11 mouse cellular contexts compared by ENCODE assay signal in the genomic region with DNA sequence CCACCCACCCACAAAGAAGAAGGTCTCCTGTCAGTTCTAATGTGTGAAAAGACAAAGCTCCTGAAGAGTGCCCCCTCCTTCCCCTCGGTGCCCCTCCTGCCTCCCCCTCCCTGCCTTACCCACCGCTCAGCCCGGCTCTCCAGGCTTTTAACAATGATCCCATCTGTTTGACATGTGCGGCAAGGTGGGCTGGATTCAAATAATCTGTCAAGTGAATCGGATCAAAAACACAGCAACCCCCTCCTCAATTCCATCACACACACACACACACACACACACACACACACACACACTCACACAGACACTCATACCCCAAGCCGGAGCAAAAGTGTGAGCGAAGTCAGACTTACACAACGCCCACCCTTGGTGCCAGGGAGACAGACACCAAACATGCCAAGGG. TPM values are rescaled to one million over a fixed set of nuclear protein-coding genes. Genes with fewer than 3 reads are reported as not detected.
A peak's percentile ranks its signal among the peaks of the same experiment; 100 is the strongest.
DNase-seq lines count a peak whose midpoint lies in the region; ATAC-seq and TF ChIP-seq lines count a peak whose summit lies in the region.
"Had no signal": no experiment of that assay in that cellular context is flagged by ENCODE, and none has a peak within 500 bp of the region (broad histone marks: within the 10 kb centered on the region; RNA-seq: fewer than 3 reads in every experiment).

No protein-coding gene starts in this region.

- no peak for DNase-seq in kidney, postnatal 0 days (ENCODE audit: low spot score)
- no peak for DNase-seq in forebrain, embryonic 11.5 days (ENCODE audit: low spot score)
- peak; percentile 12 for DNase-seq in hindbrain, postnatal 0 days (ENCODE audit: low spot score)
- DNase-seq in frontal cortex, adult 2 months (ENCODE audit: extremely low spot score in 1 of 2, low spot score in 1 of 2) = no peak
- DNase-seq: adrenal gland, postnatal 10 days; gastrocnemius, postnatal 36 days; right cerebral cortex, adult 18-20 months had no signal

- no peak overlapping the region for H3K4me3 ChIP-seq in kidney, postnatal 0 days (replicated peaks; ENCODE audit: low read depth, low read length)
- H3K4me3 ChIP-seq in kidney, embryonic 14.5 days (ENCODE audit: low read length) = no peak overlapping the region
- 0 out of 2 replicates have a peak overlapping the region, but pooled peaks have one; percentile 4 for H3K4me3 ChIP-seq in forebrain, embryonic 11.5 days (ENCODE audit: low read depth, low read length)
- H3K4me3 ChIP-seq in hindbrain, postnatal 0 days (ENCODE audit: low read length) = peak overlapping the region; percentile 18; the same call in 1 of the 2 replicates
- 0 out of 2 replicates have a peak overlapping the region, but pooled peaks have one; percentile 9 for H3K4me3 ChIP-seq in neural tube, embryonic 15.5 days (replicated peaks)
- H3K4me3 ChIP-seq: layer of hippocampus, adult 2 months had no signal

- no peaks in the 10 kb centered on the region for H3K9me3 ChIP-seq in kidney, postnatal 0 days (replicated peaks; ENCODE audit: low read length)
- H3K9me3 ChIP-seq in kidney, embryonic 14.5 days (ENCODE audit: control insufficient read depth, low read length) = no peaks in the 10 kb centered on the region
- H3K9me3 ChIP-seq in forebrain, embryonic 11.5 days (ENCODE audit: control insufficient read depth, low read length) = no peaks in the 10 kb centered on the region
- no peaks in the 10 kb centered on the region for H3K9me3 ChIP-seq in hindbrain, postnatal 0 days (ENCODE audit: low read length)
- H3K9me3 ChIP-seq in neural tube, embryonic 15.5 days (replicated peaks) = no peaks in the 10 kb centered on the region

- no peaks in the 10 kb centered on the region for H3K27me3 ChIP-seq in kidney, postnatal 0 days (ENCODE audit: insufficient read depth, low read length)
- H3K27me3 ChIP-seq in kidney, embryonic 14.5 days (ENCODE audit: control insufficient read depth, insufficient read depth, low read length) = no peaks in the 10 kb centered on the region
- H3K27me3 ChIP-seq in forebrain, embryonic 11.5 days (ENCODE audit: control insufficient read depth, insufficient read depth, low read length) = no peaks in the 10 kb centered on the region
- no peaks in the 10 kb centered on the region for H3K27me3 ChIP-seq in hindbrain, postnatal 0 days (ENCODE audit: insufficient read depth, low read length)
- H3K27me3 ChIP-seq in neural tube, embryonic 15.5 days (replicated peaks) = no peaks in the 10 kb centered on the region

- H3K27ac ChIP-seq in kidney, postnatal 0 days = no peak overlapping the region
- no peak overlapping the region for H3K27ac ChIP-seq in kidney, embryonic 14.5 days (ENCODE audit: low read depth, low read length)
- no peak overlapping the region for H3K27ac ChIP-seq in forebrain, embryonic 11.5 days (ENCODE audit: low read depth, low read length)
- no peak overlapping the region for H3K27ac ChIP-seq in hindbrain, postnatal 0 days
- H3K27ac ChIP-seq in neural tube, embryonic 15.5 days (replicated peaks) = no peak overlapping the region
- H3K27ac ChIP-seq: layer of hippocampus, adult 2 months had no signal

- peak overlapping the region; percentile 36 for H3K4me2 ChIP-seq in kidney, postnatal 0 days (ENCODE audit: low read length)
- no peak overlapping the region for H3K4me2 ChIP-seq in kidney, embryonic 14.5 days (replicated peaks; ENCODE audit: low read depth, low read length)
- H3K4me2 ChIP-seq in forebrain, embryonic 11.5 days (ENCODE audit: low read depth, low read length, severe bottlenecking) = peak overlapping the region; percentile 28; the same call in 1 of the 2 replicates
- H3K4me2 ChIP-seq in hindbrain, postnatal 0 days (ENCODE audit: low read depth, low read length) = peak overlapping the region; percentile 45
- peak overlapping the region; percentile 45 for H3K4me2 ChIP-seq in neural tube, embryonic 15.5 days

- H3K9ac ChIP-seq in kidney, postnatal 0 days (ENCODE audit: low read depth, low read length) = no peak overlapping the region
- no peak overlapping the region for H3K9ac ChIP-seq in kidney, embryonic 14.5 days (ENCODE audit: low read depth, low read length)
- H3K9ac ChIP-seq in forebrain, embryonic 11.5 days (ENCODE audit: low read length) = no peak overlapping the region
- H3K9ac ChIP-seq in hindbrain, postnatal 0 days (replicated peaks; ENCODE audit: low read length) = no peak overlapping the region
- H3K9ac ChIP-seq in neural tube, embryonic 15.5 days (replicated peaks) = no peak overlapping the region

- no peak for ATAC-seq in kidney, postnatal 0 days (replicated peaks; ENCODE audit: low FRiP score, low read depth)
- ATAC-seq in kidney, embryonic 14.5 days (ENCODE audit: low FRiP score, low TSS enrichment) = no peak
- ATAC-seq in forebrain, embryonic 11.5 days (replicated peaks; ENCODE audit: low FRiP score) = peak; percentile 75
- peak; percentile 61 for ATAC-seq in hindbrain, postnatal 0 days
- no peak for ATAC-seq in neural tube, embryonic 15.5 days (ENCODE audit: low FRiP score)
- no peak for ATAC-seq in megakaryocyte, adult 5-6 weeks (ENCODE audit: poor library complexity, severe bottlenecking)

- 38% methylated on average over 8 of the region's 8 CpGs for WGBS in kidney, postnatal 0 days
- WGBS in kidney, embryonic 14.5 days = 31% methylated on average over 8 of the region's 8 CpGs
- WGBS in forebrain, embryonic 11.5 days = 24% methylated on average over 8 of the region's 8 CpGs
- WGBS in hindbrain, postnatal 0 days = 13% methylated on average over 8 of the region's 8 CpGs
- WGBS in neural tube, embryonic 15.5 days = 33% methylated on average over 8 of the region's 8 CpGs

- no peak for TF ChIP-seq CTCF in kidney, postnatal 0 days (IDR thresholded peaks at IDR 0.05; ENCODE audit: low read depth)
- TF ChIP-seq CTCF in hindbrain, postnatal 0 days (IDR thresholded peaks at IDR 0.05; ENCODE audit: low read depth) = no peak

- H3K36me3 ChIP-seq in kidney, postnatal 0 days (ENCODE audit: insufficient read depth, low read length) = no peaks in the 10 kb centered on the region
- no peaks in the 10 kb centered on the region for H3K36me3 ChIP-seq in kidney, embryonic 14.5 days (ENCODE audit: control insufficient read depth, insufficient read depth, low read length)
- H3K36me3 ChIP-seq in forebrain, embryonic 11.5 days (ENCODE audit: control insufficient read depth, insufficient read depth, low read length) = no peaks in the 10 kb centered on the region
- no peaks in the 10 kb centered on the region for H3K36me3 ChIP-seq in hindbrain, postnatal 0 days (ENCODE audit: insufficient read depth, low read length)
- no peaks in the 10 kb centered on the region for H3K36me3 ChIP-seq in neural tube, embryonic 15.5 days

- no peaks in the 10 kb centered on the region; the same call in 1 of the 2 replicates for H3K4me1 ChIP-seq in kidney, postnatal 0 days (replicated peaks; ENCODE audit: insufficient read depth, low read length)
- no peaks in the 10 kb centered on the region for H3K4me1 ChIP-seq in kidney, embryonic 14.5 days (ENCODE audit: control insufficient read depth, insufficient read depth, low read length)
- peaks cover 3% of the 10 kb centered on the region; the same call in 1 of the 2 replicates for H3K4me1 ChIP-seq in forebrain, embryonic 11.5 days (replicated peaks; ENCODE audit: control insufficient read depth, insufficient read depth, low read length)
- 0 out of 2 replicates have a peak, but pooled peaks cover 3% of the 10 kb centered on the region for H3K4me1 ChIP-seq in hindbrain, postnatal 0 days (ENCODE audit: insufficient read depth, low read length)
- peaks cover 8% of the 10 kb centered on the region; the same call in 1 of the 2 replicates for H3K4me1 ChIP-seq in neural tube, embryonic 15.5 days

RNA-seq across cellular contexts. Expression of a gene that starts 19.7 kb away (rescaled TPM):
- polyA plus RNA-seq in kidney, postnatal 0 days (2015; fragmentation: Nextera tagmentation; extraction: Ambion mirVana) = 2.1 and 2.4 TPM in 2 replicates
- polyA plus RNA-seq in kidney, embryonic 14.5 days (2014; fragmentation: Nextera tagmentation; extraction: Ambion mirVana) = 0.41 and 0.77 TPM in 2 replicates
- 1.1 and 1.5 TPM in 2 replicates for polyA plus RNA-seq in forebrain, embryonic 11.5 days (2014; fragmentation: Nextera tagmentation; extraction: Ambion mirVana)
- 4.6 and 6.7 TPM in 2 replicates for total RNA-seq in hindbrain, postnatal 0 days (2014; rRNA removed)
- polyA plus RNA-seq in hindbrain, postnatal 0 days (2015; fragmentation: Nextera tagmentation; extraction: Ambion mirVana) = 0.54 and 0.69 TPM in 2 replicates
- polyA plus RNA-seq in neural tube, embryonic 15.5 days (2015; fragmentation: Nextera tagmentation; extraction: Ambion mirVana) = 0.49 and 0.55 TPM in 2 replicates
- not detected in 2 replicates for total RNA-seq in megakaryocyte, adult 5-6 weeks (2015)
- total RNA-seq in megakaryocyte, adult 5-6 weeks (2017) = not detected in 2 replicates
- polyA plus RNA-seq in frontal cortex, adult 2 months (2012; rRNA removed) = 0.58 and 1.1 TPM in 2 replicates

Comparison
In these comparisons a context has a peak if more than half of its experiments do, and no peak if none do; other contexts are left out.
1. ATAC-seq: peak in forebrain, embryonic 11.5 days (single experiment) and hindbrain, postnatal 0 days (single experiment); none in kidney, postnatal 0 days (single experiment), kidney, embryonic 14.5 days (single experiment), neural tube, embryonic 15.5 days (single experiment) and megakaryocyte, adult 5-6 weeks (single experiment).
2. H3K4me3 ChIP-seq: peak in forebrain, embryonic 11.5 days (single experiment), hindbrain, postnatal 0 days (single experiment) and neural tube, embryonic 15.5 days (single experiment); none in kidney, postnatal 0 days (single experiment) and kidney, embryonic 14.5 days (single experiment).